Mouse (Mus musculus) forebrain, embryonic 15.5 days (tissue): ENCODE measurements around the gene Dync2h1. TPM values are rescaled to one million over a fixed set of nuclear protein-coding genes. Genes with fewer than 3 reads are reported as not detected.

Source experiments
- ATAC-seq: fragments of 200-750 bp; cut with Nextera tagmentation; replicated peaks from 2 replicates; pipeline ENCODE4 v1.8.0; 2017; ENCODE audit warnings: mild to moderate bottlenecking, moderate TSS enrichment, moderate library complexity
- H3K27ac ChIP-seq: fragments of 300-500 bp; sonication (generic); replicated peaks from 2 replicates; pipeline ENCODE4 v1.5.1; 2015; ENCODE audit warnings: mild to moderate bottlenecking, inconsistent platforms
- H3K27me3 ChIP-seq: fragments of 300-500 bp; sonication (generic); 2 replicates; pipeline ENCODE4 v1.6.1; 2015; ENCODE audit warnings: inconsistent platforms
- H3K36me3 ChIP-seq: fragments of 300-500 bp; sonication (generic); 2 replicates; pipeline ENCODE4 v1.6.1; 2015; ENCODE audit warnings: mild to moderate bottlenecking, inconsistent platforms
- H3K4me1 ChIP-seq: fragments of 300-500 bp; sonication (generic); 2 replicates; pipeline ENCODE4 v1.6.1; 2015; ENCODE audit warnings: inconsistent platforms
- H3K4me2 ChIP-seq: fragments of 300-500 bp; sonication (generic); replicated peaks from 2 replicates; pipeline ENCODE4 v1.6.1; 2015; ENCODE audit warnings: mild to moderate bottlenecking, inconsistent platforms
- H3K4me3 ChIP-seq: fragments of 300-500 bp; sonication (generic); 2 replicates; pipeline ENCODE4 v1.5.1; 2015; ENCODE audit warnings: mild to moderate bottlenecking, inconsistent platforms
- H3K9ac ChIP-seq: fragments of 300-500 bp; sonication (generic); replicated peaks from 2 replicates; pipeline ENCODE4 v1.6.1; 2015; ENCODE audit warnings: mild to moderate bottlenecking, inconsistent platforms
- H3K9me3 ChIP-seq: fragments of 300-500 bp; sonication (generic); 2 replicates; pipeline ENCODE4 v1.6.1; 2016; ENCODE audit warnings: inconsistent platforms
- WGBS: fragments of 180-500 bp; shearing (Covaris S2); methylation state at CpG from one replicate; pipeline ENCODE4 v1.1.7; 2015; ENCODE audit warnings: mixed read lengths; 5-methylcytosine and 5-hydroxymethylcytosine counted together
- polyA plus RNA-seq: library from polyadenylated mRNA; unstranded; fragments of >200 nt; fragmentation: Nextera tagmentation; extraction: Ambion mirVana; gene quantifications from 2 replicates; pipeline ENCODE4 v1.2.1, GENCODE M21; 2015

Gene Dync2h1
- polyA plus RNA-seq, 1 experiment from 2014 or later = 23.2 TPM

DNA sequence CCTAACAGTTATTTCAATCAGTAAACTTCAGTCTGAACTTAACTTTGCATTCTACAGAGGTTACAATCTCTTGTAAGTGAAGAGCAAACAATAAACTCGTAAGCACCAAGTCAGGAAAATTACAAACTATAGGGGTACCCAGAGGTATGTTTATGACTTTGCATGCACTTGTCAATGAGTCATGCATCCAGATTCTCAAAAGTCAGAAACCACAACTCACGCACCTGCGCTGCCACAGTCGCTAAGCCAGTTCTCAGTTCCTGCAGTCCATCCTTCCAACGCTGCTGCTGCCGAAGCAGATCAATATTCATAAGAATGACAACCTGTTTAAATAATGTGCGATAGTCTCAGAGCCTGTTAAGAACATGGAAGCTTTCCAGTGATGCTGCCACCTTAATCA lies 25.6 kb downstream of the Dync2h1 start:
- no peak overlapping the region for H3K27ac ChIP-seq
- H3K27me3 ChIP-seq = no peaks in the 10 kb centered on the region
- no peak overlapping the region for H3K9ac ChIP-seq
- H3K4me1 ChIP-seq = no peaks in the 10 kb centered on the region
- 92% methylated on average over 7 of the region's 7 CpGs for WGBS
- ATAC-seq = no peak
- no peak overlapping the region for H3K4me2 ChIP-seq
- H3K4me3 ChIP-seq = no peak overlapping the region
- peaks cover 43% of the 10 kb centered on the region for H3K36me3 ChIP-seq
- H3K9me3 ChIP-seq = no peaks in the 10 kb centered on the region

DNA sequence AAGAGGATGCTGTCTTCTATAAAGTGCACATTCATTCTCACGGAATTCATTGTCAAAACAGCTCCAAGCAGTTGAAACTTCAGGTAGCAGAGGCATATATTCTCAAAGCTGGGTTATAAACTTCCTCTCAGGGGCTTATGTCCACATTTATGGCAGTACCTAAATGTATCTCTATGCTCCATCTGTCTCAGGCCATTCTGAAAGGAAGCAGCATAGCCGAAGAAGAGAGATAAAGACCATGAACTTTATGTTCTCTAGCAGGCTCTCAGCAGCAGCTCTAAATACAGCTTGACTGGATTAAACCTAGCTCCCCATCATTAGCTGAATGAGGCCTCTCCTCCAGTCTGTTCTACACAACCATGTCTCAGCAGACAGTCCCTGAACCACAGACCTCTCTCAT lies 29.9 kb downstream of the Dync2h1 start:
- Histone ChIP-seq H3K4me1 (no peaks in the 10 kb centered on the region), H3K36me3 (peaks cover 35% of the 10 kb centered on the region), H3K9ac (no peak overlapping the region), H3K4me2 (no peak overlapping the region), H3K9me3 (no peaks in the 10 kb centered on the region), H3K27me3 (no peaks in the 10 kb centered on the region), H3K4me3 (no peak overlapping the region), H3K27ac (no peak overlapping the region)
- 95% methylated on average over 2 of the region's 2 CpGs for WGBS
- ATAC-seq = no peak

DNA sequence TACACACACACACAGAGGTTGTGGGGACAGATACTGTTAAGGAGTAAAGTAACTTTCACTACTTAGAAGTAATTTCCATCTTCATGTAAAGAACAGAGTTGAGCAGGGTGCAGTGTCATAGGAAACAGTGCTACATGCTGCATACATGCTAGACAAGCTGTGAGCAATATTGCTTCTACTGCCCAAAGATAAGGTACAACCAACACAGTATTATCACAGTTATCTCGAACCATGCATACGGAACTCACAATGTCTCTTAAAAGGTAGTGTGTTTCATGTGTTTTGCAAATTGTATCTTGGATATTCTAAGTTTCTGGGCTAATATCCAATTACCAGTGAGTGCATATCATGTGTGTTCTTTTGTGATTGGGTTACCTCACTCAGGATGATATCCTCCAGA lies 61.4 kb downstream of the Dync2h1 start:
- Histone ChIP-seq H3K36me3 (peaks cover 8% of the 10 kb centered on the region; the same call in 1 of the 2 replicates), H3K4me3 (no peak overlapping the region), H3K4me1 (no peaks in the 10 kb centered on the region), H3K27me3 (no peaks in the 10 kb centered on the region), H3K9ac (no peak overlapping the region), H3K4me2 (no peak overlapping the region), H3K9me3 (no peaks in the 10 kb centered on the region), H3K27ac (no peak overlapping the region)
- no peak for ATAC-seq
- WGBS = 97% methylated on average over 2 of the region's 2 CpGs

DNA sequence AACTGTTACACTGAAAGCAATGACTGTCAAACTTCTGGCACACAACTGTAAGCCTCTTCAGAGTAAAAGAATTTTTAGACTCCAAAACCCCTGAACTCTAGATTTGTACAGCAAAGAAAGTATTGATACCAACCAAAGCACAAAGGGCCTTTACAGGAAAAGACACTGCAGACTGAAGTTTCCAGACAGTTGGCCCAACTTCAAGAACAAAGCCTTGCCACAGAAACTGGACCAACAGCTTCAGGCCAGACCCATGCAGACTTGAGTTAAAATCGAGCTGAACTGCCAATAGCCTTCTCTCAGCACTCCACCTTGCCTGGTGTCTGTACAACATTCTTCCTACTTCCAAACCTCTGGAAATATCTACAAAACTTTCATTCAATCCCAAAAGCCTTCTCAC lies 74.1 kb downstream of the Dync2h1 start:
- Histone ChIP-seq H3K9me3 (no peaks in the 10 kb centered on the region), H3K9ac (no peak overlapping the region), H3K4me2 (no peak overlapping the region), H3K27ac (no peak overlapping the region), H3K4me1 (no peaks in the 10 kb centered on the region), H3K27me3 (no peaks in the 10 kb centered on the region), H3K4me3 (no peak overlapping the region), H3K36me3 (0 out of 2 replicates have a peak, but pooled peaks cover 4% of the 10 kb centered on the region)
- no peak for ATAC-seq
- 77% methylated on average over 1 of the region's 1 CpGs for WGBS

DNA sequence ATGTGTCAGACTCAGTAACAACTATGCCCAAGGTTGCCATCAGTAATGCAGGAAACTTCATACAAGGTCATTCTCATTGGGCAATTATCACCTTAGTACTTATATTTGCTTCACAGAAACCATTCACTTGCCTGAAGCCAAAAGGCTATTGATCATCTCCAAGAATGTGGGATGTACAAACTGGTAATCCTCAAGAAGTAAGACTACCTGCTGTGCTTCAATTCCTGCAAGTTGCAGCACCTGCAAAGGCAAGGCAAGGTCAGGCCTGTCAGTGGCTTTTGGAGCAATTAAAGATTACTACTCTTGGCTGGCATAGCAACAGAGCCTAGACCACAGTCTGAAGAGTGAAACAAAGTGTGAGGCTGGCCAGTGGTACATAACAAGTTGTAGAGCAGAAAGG lies 82.9 kb downstream of the Dync2h1 start:
- Histone ChIP-seq H3K4me1 (no peaks in the 10 kb centered on the region), H3K36me3 (peaks cover 2% of the 10 kb centered on the region; the same call in 1 of the 2 replicates), H3K4me3 (no peak overlapping the region), H3K9me3 (no peaks in the 10 kb centered on the region), H3K27me3 (no peaks in the 10 kb centered on the region), H3K27ac (no peak overlapping the region), H3K9ac (no peak overlapping the region), H3K4me2 (no peak overlapping the region)
- no peak for ATAC-seq

DNA sequence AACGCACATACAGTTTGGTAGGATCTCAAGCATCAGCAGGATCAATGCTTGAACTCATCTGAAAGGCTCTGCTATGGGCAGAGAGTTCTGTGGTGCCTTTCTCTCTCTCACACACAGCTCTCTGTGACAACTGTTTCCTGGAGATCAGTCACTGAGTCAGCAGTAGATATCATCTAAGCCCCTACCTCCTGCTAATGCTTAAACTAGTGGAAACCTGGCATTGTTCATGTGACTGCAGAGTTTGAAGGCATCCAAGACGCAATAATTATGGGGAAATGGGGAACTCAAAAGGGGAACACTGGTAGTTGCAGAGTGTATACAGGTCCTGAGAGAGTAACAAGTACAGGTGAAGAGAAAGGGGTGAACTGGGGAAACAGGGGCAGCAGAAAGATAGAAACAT lies 109.6 kb downstream of the Dync2h1 start:
- Histone ChIP-seq H3K4me1 (no peaks in the 10 kb centered on the region), H3K36me3 (peaks cover 33% of the 10 kb centered on the region), H3K27me3 (no peaks in the 10 kb centered on the region), H3K9me3 (no peaks in the 10 kb centered on the region), H3K4me3 (no peak overlapping the region), H3K9ac (no peak overlapping the region), H3K4me2 (no peak overlapping the region), H3K27ac (no peak overlapping the region)
- no peak for ATAC-seq
- 90% methylated on average over 2 of the region's 2 CpGs for WGBS

DNA sequence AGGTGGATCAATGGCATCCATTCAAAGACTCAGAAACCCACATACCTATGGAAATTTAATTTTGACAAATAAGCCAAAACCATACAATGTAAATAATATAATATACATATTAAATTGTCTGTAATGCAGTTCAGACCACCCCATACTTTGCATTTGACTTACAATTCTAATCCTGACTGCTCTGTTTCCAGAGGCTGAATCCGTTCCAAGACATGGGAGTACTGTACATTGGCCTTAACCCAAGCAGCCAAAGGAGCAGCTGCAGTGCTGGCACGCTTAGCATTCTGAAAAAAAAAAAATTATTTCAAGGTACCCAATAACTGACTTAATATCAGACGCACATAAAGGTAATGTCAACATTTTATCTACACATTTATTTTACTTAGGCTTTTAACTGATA lies 113.4 kb downstream of the Dync2h1 start:
- H3K36me3 ChIP-seq = peaks cover 20% of the 10 kb centered on the region; the same call in 1 of the 2 replicates
- no peak overlapping the region for H3K27ac ChIP-seq
- 69% methylated on average over 3 of the region's 3 CpGs for WGBS
- no peaks in the 10 kb centered on the region for H3K9me3 ChIP-seq
- no peak for ATAC-seq
- no peak overlapping the region for H3K4me3 ChIP-seq
- H3K4me1 ChIP-seq = no peaks in the 10 kb centered on the region
- H3K4me2 ChIP-seq = no peak overlapping the region
- no peak overlapping the region for H3K9ac ChIP-seq
- H3K27me3 ChIP-seq = no peaks in the 10 kb centered on the region

DNA sequence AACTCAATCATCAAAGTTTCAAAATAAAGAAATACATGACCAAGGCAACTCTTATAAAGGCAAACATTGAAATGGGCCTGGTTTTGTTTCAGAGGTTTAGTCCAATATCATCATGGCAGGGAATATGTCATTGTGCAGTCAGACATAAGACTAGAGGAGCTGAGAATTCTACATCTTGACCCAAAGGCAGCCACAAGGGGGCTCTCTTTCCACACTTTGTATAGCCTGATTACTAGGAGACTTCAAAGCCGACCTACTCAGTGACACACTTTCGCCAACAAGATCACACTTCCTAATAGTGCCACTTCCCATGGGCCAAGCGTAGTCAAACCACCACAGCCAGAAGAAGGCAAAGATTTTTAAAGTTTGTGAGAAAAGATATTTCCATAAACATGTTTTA lies 133.7 kb downstream of the Dync2h1 start:
- no peaks in the 10 kb centered on the region for H3K27me3 ChIP-seq
- no peaks in the 10 kb centered on the region for H3K9me3 ChIP-seq
- no peak overlapping the region for H3K4me3 ChIP-seq
- no peak overlapping the region for H3K4me2 ChIP-seq
- H3K36me3 ChIP-seq = peaks cover 20% of the 10 kb centered on the region
- ATAC-seq = no peak
- 72% methylated on average over 3 of the region's 3 CpGs for WGBS
- no peaks in the 10 kb centered on the region for H3K4me1 ChIP-seq
- no peak overlapping the region for H3K9ac ChIP-seq
- no peak overlapping the region for H3K27ac ChIP-seq

DNA sequence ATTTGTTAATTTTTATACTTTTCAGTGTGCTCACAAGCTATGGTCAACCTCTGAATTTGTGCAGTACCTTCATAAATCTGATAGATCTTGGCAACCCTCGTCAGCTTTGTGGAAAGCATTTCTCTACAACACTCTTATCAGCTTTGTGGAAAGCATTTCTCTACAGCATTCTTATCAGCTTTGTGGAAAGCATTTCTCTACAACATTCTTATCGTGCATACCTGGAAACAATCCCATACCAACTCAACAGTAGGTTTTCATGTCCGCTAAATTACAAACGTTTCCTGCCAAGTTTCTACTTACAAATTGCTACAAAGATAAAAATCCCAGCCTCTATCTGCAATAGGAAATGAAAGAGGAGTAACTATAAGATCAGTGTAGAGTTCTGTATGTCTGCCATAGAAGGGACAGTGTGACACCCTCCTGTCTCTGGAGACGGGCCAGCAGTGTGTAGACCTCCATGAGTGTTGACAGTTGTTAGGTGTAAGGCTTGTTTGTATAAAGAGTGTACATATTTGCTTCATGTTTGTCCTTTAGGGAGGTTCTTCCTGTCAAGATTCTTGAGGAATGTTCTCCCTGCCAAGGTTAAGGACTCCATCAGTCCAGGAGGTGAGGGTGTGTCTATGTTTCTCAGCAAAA lies 141.5 kb downstream of the Dync2h1 start:
- no peak for ATAC-seq
- Histone ChIP-seq H3K9ac (no peak overlapping the region), H3K4me1 (no peaks in the 10 kb centered on the region), H3K4me3 (no peak overlapping the region), H3K27me3 (no peaks in the 10 kb centered on the region), H3K27ac (no peak overlapping the region), H3K36me3 (peaks cover 24% of the 10 kb centered on the region), H3K4me2 (no peak overlapping the region), H3K9me3 (no peaks in the 10 kb centered on the region)
- WGBS = 93% methylated on average over 5 of the region's 5 CpGs

DNA sequence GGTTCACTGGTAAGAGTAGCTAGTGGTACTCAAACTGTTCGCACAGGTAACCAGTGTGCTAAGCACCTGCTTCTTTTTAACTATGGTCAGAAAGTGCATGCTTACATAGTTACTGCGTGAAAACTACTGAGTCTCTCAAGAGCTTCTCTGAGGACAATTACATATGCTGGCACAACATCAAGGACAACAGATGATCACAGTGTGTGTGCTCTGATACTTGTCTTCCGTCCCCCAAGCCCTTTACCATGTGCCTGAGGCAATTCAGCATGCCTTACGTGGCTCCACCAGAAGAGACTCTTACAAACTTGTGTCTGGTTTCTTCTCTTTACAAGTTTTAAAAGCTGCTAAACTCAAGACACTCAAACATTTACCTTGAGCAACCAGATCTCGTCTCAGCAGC lies 143.0 kb downstream of the Dync2h1 start:
- H3K9ac ChIP-seq = no peak overlapping the region
- H3K4me1 ChIP-seq = no peaks in the 10 kb centered on the region
- 82% methylated on average over 5 of the region's 5 CpGs for WGBS
- no peak overlapping the region for H3K4me3 ChIP-seq
- H3K27ac ChIP-seq = no peak overlapping the region
- no peaks in the 10 kb centered on the region for H3K27me3 ChIP-seq
- peaks cover 20% of the 10 kb centered on the region for H3K36me3 ChIP-seq
- no peak overlapping the region for H3K4me2 ChIP-seq
- H3K9me3 ChIP-seq = no peaks in the 10 kb centered on the region
- ATAC-seq = no peak

DNA sequence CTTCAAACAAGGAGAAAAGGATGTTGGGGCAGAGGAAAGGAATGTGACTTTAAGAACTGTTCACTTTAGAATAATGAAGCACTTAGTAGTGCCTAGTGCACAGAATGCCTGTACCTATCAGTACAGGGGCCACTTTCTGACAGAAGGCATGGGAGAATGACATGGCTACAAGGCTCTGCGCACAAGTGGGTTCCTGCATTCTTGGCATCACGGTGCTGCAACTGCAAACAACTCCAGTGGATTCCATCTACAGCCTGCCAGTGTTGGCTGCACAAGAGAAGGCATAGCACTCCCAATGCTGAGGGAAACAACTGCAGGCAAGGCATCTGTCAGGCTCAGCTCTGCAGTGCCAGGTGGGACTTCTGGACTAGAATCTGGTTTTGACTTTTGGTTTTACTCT lies 151.7 kb downstream of the Dync2h1 start:
- H3K9me3 ChIP-seq = no peaks in the 10 kb centered on the region
- ATAC-seq = no peak
- no peaks in the 10 kb centered on the region for H3K27me3 ChIP-seq
- H3K27ac ChIP-seq = no peak overlapping the region
- peaks cover 14% of the 10 kb centered on the region; the same call in 1 of the 2 replicates for H3K36me3 ChIP-seq
- H3K4me3 ChIP-seq = no peak overlapping the region
- H3K4me1 ChIP-seq = no peaks in the 10 kb centered on the region
- no peak overlapping the region for H3K4me2 ChIP-seq
- no peak overlapping the region for H3K9ac ChIP-seq
- WGBS = 99% methylated on average over 2 of the region's 2 CpGs

DNA sequence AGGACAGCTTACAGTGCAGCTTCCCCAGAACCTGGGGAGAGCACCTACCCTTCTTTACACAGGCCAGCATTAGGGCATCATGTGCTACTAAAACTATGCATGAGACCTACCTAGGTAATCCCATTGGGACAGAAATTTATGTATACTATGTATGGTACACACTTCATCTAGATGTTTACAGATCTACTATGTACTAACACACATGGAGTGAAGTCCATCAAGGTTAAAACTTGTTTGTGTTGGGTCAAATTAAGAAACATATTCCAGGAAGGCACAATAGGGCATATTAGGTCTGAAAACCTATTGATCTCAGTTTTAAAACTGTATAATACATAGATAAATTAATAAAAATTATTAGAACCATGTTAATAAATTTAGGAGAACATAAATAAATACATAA lies 168.6 kb downstream of the Dync2h1 start:
- H3K9ac ChIP-seq = no peak overlapping the region
- ATAC-seq = no peak
- no peak overlapping the region for H3K4me3 ChIP-seq
- H3K36me3 ChIP-seq = 0 out of 2 replicates have a peak, but pooled peaks cover 3% of the 10 kb centered on the region
- H3K9me3 ChIP-seq = no peaks in the 10 kb centered on the region
- no peaks in the 10 kb centered on the region for H3K4me1 ChIP-seq
- H3K27ac ChIP-seq = no peak overlapping the region
- H3K4me2 ChIP-seq = no peak overlapping the region
- H3K27me3 ChIP-seq = no peaks in the 10 kb centered on the region

DNA sequence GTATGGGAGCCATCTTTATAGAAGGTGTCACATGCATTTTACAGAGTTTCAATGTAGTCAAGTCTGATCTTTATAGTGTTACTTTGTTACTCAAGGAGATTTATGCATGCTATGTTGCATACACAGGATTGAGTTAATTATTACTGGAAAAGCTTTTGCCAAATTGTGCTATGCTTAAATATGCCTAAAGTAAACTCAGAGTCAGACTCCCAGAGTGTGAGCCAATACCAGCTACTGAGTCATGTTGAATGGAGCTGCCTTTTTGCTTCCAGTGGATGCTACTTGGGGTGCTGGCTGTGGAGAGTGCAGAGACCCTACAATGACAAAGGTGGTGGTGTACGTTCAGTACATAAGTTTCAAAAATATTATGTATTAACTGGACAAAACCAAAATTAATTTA lies 169.5 kb downstream of the Dync2h1 start:
- Histone ChIP-seq H3K4me3 (no peak overlapping the region), H3K9ac (no peak overlapping the region), H3K36me3 (0 out of 2 replicates have a peak, but pooled peaks cover 3% of the 10 kb centered on the region), H3K9me3 (no peaks in the 10 kb centered on the region), H3K27me3 (no peaks in the 10 kb centered on the region), H3K27ac (no peak overlapping the region), H3K4me2 (no peak overlapping the region), H3K4me1 (no peaks in the 10 kb centered on the region)
- no peak for ATAC-seq
- WGBS = 93% methylated on average over 1 of the region's 1 CpGs
